Mouse (Mus musculus) naive thymus-derived CD4-positive, alpha-beta T cell, adult 5 months (primary cell): ENCODE results near the gene Tgfb3. TPM values are rescaled to one million over a fixed set of nuclear protein-coding genes. Genes with fewer than 3 reads are reported as not detected.

ENCODE experiments used
- polyA plus RNA-seq: library from polyadenylated mRNA; unstranded; fragments of 100-300 nt; shearing (Covaris generic); gene quantifications from one replicate; pipeline ENCODE4 v1.2.1, GENCODE M21; 2017

Gene Tgfb3
- polyA plus RNA-seq = 0.87 TPM

DNA sequence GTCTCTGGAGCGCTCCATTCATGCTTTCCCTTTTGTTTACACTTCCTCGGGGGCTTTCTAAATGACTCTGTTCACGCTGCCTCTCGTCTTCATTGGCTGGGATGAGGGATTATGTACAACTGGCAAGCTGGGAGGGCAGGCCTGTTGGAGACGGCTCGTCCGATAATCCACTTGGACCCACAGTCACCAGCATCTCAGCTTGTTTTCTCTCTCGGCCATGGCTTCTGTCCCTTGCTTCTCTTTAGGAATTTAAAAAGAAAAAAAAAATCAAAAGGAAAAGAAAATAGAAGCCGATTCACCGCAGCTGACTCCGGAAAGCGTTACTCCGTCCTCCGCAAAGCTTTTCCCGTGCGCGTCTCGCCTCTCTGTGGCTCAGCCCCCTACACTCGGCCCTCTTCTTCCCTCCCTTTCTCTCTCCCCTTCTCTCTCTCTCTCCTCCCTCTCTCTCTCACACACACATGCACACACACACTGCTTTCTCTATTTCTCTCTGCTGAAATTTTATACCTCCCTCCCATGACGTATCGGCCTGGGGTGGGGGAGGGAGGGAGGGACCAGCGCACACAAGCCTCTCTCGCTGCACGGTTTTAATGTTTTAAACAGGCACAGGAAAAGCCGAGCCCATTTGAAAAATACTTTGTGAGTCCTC is at the start of gene Tgfb3:
Gene Tgfb3 (minus strand): TSS at position 489 of the 649 bp plus-strand sequence.

DNA sequence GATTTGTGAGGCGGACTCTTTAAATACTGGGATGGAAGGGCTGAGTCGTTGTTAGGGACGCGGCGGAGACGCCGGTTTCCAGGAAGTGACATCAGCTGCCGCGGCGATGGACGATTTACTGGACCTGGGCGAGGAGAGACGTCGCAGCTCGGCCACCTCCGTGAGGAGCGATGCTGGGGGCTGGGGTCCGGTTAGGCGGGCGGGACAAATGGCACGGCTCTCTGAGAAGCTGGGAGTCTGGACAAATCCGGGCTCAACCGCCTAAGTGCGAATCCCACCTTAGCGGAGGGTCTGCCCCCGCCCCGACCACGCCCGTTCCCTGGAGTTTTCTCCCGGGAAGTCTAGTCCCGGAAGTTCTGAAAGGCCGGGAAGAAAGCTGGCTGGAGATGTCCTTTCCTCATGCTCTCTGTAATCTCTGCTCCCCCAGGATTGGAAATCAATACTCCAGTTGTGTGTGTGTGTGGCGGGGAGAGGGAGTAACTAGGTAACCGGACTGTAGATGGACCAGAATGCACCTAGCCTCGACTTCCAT is 3.7 kb upstream of the Tgfb3 start, which contains the start of gene Ift43:
Gene Ift43 (plus strand): TSS at position 61 of the 532 bp plus-strand sequence.

Other genes with a start within 250 kb of the Tgfb3 start
- not detected for gene Ift43, start 3.5 kb upstream of the Tgfb3 start, polyA plus RNA-seq
- gene Gpatch2l, start 162.8 kb upstream of the Tgfb3 start, polyA plus RNA-seq = 35.3 TPM